Mouse (Mus musculus) Patski (cell line): ENCODE measurements around the gene Clcc1. TPM values are rescaled to one million over a fixed set of nuclear protein-coding genes. Genes with fewer than 3 reads are reported as not detected.

ENCODE experiments used
- ATAC-seq: fragments of 100-300 bp; one replicate; pipeline ENCODE4 v1.8.0; 2021
- CTCF ChIA-PET: fragments of 350-600 bp; sonication (Branson Sonifier 250); formaldehyde crosslinking; loops from one replicate; lab custom pipeline; 2022; ENCODE audit warnings: inconsistent platforms; lab: Charles Lee
- POLR2A ChIA-PET: fragments of 350-600 bp; sonication (Branson Sonifier 250); formaldehyde crosslinking; loops from one replicate; lab custom pipeline; 2022; ENCODE audit warnings: antibody characterized with exemption, inconsistent platforms; lab: Charles Lee
- DNase-seq: peaks from one replicate; pipeline ENCODE4 v3.0.0-alpha.2; 2011; ENCODE audit warnings: low read depth, low spot score
- H3K27me3 ChIP-seq: fragments of 371-371 bp; one replicate; pipeline ENCODE4 v1.5.1; 2021
- CTCF ChIP-seq: fragments of 100-300 bp; IDR thresholded peaks from one replicate; pipeline ENCODE4 v1.5.1; 2021
- in situ Hi-C: fragments of 300-500 bp; cut with MboI; formaldehyde crosslinking; loops from 3 replicates; pipeline ENCODE4 v1.11.1; 2018; ENCODE audit warnings: low pct_unique_long_range_greater_than_20kb, mixed read lengths
- polyA plus RNA-seq: library from polyadenylated mRNA; unstranded; gene quantifications from one replicate; pipeline ENCODE4 v1.2.3, GENCODE M21; 2021

Gene Clcc1
- polyA plus RNA-seq, 1 experiment from 2014 or later, result 74.3 TPM

- H3K27me3 ChIP-seq, result no peaks in the 10 kb centered on the region
- ATAC-seq (peak; percentile 28), DNase-seq (no peak)
- CTCF ChIA-PET, result interaction anchor here (1.0 to 3.6 kb wide), 14 partner anchors 8 to 119 kb away, joined by 3 to 16 read pairs (median 4); partner anchors contain the start of gene Stxbp3
- in situ Hi-C loops, result no loop called here
- POLR2A ChIA-PET, result interaction anchor here (1.0 to 1.2 kb wide), 3 partner anchors 12 to 34 kb away, joined by 3 to 4 read pairs (median 3); no protein-coding TSS in a partner anchor
- TF ChIP-seq CTCF, result peak; percentile 67
Measured at GRCm38 (mm10) chr3:108721076-108721991, 67.6 kb downstream of the Clcc1 start.

DNA sequence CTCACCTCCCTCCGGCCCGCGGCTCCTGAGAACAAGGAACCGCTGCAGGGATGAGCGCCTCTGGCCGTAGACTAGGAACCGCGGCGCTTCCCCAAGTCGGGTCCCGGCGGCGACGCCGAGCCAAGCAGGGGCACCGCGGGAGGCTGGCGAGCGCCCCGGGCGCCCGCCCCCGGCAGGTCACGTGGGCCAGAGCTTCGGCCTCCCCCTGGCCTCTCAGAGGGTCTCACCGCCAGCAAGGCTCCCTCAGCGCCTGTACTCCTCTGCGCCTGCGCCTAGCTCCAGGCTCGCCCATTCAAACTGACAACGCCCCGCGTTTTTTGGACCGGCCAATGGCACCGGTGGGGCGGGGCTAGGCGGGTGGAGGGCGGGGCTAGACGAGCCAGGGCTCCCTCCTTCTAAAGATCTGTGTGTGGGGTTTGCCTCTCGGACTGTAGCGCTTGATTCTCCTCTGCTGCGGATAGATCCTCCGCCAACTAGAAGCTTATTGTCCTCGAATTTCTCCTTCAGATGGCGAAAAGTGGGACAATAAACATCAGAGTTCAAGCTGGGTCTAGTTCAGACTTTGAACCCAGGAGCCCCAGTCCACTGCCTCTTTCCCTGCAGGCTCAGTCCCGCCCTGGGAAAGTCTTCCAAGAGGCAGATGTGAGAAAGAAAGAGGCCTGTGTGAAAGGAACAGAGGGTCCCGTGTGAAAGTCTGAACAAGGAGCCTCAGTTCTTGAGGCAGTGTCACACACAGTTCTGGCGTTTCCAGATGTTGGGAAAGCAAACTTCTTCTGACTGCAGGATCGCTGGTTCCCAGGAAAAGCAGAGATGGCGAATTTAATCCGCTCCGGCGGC, 68.5 kb downstream of the Clcc1 start, which contains the start of gene Gpsm2:
TSS of gene Gpsm2 (minus strand) at position 274 of the 837 bp plus-strand sequence.
- in situ Hi-C loops, result no loop called here
- CTCF ChIA-PET, result interaction anchor here (1.0 to 3.6 kb wide), 13 partner anchors 8 to 118 kb away, joined by 3 to 16 read pairs (median 4); partner anchors contain the start of genes Aknad1 and Stxbp3
- ATAC-seq (peak; percentile 95), DNase-seq (peak; percentile 81)
- H3K27me3 ChIP-seq, result no peaks in the 10 kb centered on the region
- POLR2A ChIA-PET, result interaction anchor here (0.7 to 1.2 kb wide), 3 partner anchors 30 to 49 kb away, joined by 3 to 4 read pairs (median 3); no protein-coding TSS in a partner anchor
- no peak for TF ChIP-seq CTCF

GRCm38 (mm10) chr3:108726413-108726812, 72.7 kb downstream of the Clcc1 start:
- no peaks in the 10 kb centered on the region for H3K27me3 ChIP-seq
- CTCF ChIA-PET, result interaction anchor here (1.4 to 2.8 kb wide), 2 partner anchors 12 to 19 kb away, joined by 4 to 9 read pairs; partner anchors contain the start of gene Aknad1
- ATAC-seq (no peak), DNase-seq (no peak)
- no peak for TF ChIP-seq CTCF
- in situ Hi-C loops, result no loop called here
- POLR2A ChIA-PET, result interaction anchor here (1.0 kb wide), 1 partner anchor 13 kb away, joined by 4 read pairs; the partner anchor contains the start of gene Aknad1

GRCm38 (mm10) chr3:108727344-108727743, 73.6 kb downstream of the Clcc1 start:
- ChIA-PET POLR2A (interaction anchor here (1.0 kb wide), 1 partner anchor 12 kb away, joined by 4 read pairs; the partner anchor contains the start of gene Aknad1), CTCF (interaction anchor here (1.2 to 2.8 kb wide), 2 partner anchors 11 to 16 kb away, joined by 3 to 9 read pairs; partner anchors contain the start of gene Aknad1)
- in situ Hi-C loops, result no loop called here
- no peak for DNase-seq
- H3K27me3 ChIP-seq, result no peaks in the 10 kb centered on the region
- no peak for TF ChIP-seq CTCF
- ATAC-seq, result no peak

DNA sequence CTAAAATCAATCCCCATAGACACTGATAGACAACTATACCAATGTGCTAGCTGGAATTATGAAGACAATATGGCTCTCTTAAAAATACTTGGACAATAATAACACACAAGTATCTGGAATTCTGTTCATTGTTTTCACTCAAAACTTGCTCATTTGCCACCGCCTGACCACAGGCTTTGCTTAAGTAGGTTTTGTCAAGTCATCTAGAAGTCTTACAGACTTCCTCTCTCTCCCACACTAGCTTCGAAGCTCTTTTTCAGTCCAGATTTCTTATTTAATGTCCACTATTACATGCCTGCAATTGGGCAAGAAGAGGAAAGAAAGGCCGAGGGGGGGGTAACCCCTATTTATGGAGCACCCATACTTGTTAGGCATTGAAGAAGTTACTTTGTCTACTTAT, 74.1 kb downstream of the Clcc1 start:
- in situ Hi-C loops, result no loop called here
- no peak for ATAC-seq

More for the DNA sequence above, 74.1 kb downstream of the Clcc1 start:
- POLR2A ChIA-PET, result no interaction called here
- no peak for DNase-seq
- no peak for TF ChIP-seq CTCF
- no peaks in the 10 kb centered on the region for H3K27me3 ChIP-seq
- CTCF ChIA-PET, result interaction anchor here (1.2 to 2.8 kb wide), 2 partner anchors 11 to 17 kb away, joined by 3 to 9 read pairs; partner anchors contain the start of gene Aknad1

Other genes starting within 250 kb of the Clcc1 start
- 90.1 TPM for gene Celsr2, start 238.4 kb upstream of the Clcc1 start, polyA plus RNA-seq
- 536 TPM for gene Sars, start 208.7 kb upstream of the Clcc1 start, polyA plus RNA-seq
- gene 1700013F07Rik, start 119.8 kb upstream of the Clcc1 start, polyA plus RNA-seq, result 3.6 TPM
- 0.17 TPM for gene 5330417C22Rik, start 117.4 kb upstream of the Clcc1 start, polyA plus RNA-seq
- gene Tmem167b, start 91.4 kb upstream of the Clcc1 start, polyA plus RNA-seq, result 82.3 TPM
- gene Taf13, start 82.2 kb upstream of the Clcc1 start, polyA plus RNA-seq, result 44.7 TPM
- gene Wdr47, start 62.6 kb upstream of the Clcc1 start, polyA plus RNA-seq, result 25.7 TPM
- gene Gpsm2, start 68.4 kb downstream of the Clcc1 start, polyA plus RNA-seq, result 36.0 TPM
- not detected for gene Aknad1, start 85.7 kb downstream of the Clcc1 start, polyA plus RNA-seq
- gene Stxbp3, start 186.6 kb downstream of the Clcc1 start, polyA plus RNA-seq, result 60.3 TPM
- gene Fndc7, start 236.1 kb downstream of the Clcc1 start, polyA plus RNA-seq, result 0.10 TPM